Mouse (Mus musculus) brain, embryonic 14.5 days (tissue): ENCODE measurements around the gene Prss22.

Experiments
- CTCF ChIP-seq: fragments of 200-500 bp; IDR thresholded peaks from 2 replicates; pipeline ENCODE4 v1.5.1; 2012; ENCODE audit warnings: inconsistent platforms, mild to moderate bottlenecking, moderate library complexity, borderline replicate concordance; ENCODE audit not compliant: insufficient read depth, insufficient read length; ENCODE audit errors: extremely low read depth
- POLR2A ChIP-seq: fragments of 200-500 bp; IDR thresholded peaks from 2 replicates; pipeline ENCODE4 v1.6.1; 2012; ENCODE audit warnings: mild to moderate bottlenecking, inconsistent platforms, borderline replicate concordance; ENCODE audit not compliant: poor library complexity, insufficient read depth, insufficient read length, severe bottlenecking; ENCODE audit errors: extremely low read depth

DNA sequence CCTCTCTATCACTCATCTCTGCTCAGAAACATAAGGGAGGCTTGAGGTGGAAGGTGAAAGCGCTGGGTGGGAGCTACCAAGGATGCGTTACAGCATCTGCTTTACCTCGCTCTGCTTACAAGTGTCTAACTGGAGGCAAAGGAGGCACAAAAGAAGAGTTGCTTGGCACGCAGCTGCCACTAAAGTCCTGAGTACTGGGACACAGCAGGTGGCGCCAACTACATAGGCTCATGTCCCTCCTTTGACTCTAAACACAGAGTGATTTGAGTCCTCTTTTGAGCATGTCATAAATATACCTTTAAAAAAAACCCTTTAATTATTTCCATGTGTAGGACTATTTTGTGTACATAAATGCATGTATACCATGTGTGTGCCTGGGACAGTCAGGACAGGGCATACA is 11.7 kb upstream of the Prss22 start:
- no peak for TF ChIP-seq POLR2A
- no peak for TF ChIP-seq CTCF
